Mouse (Mus musculus) lung, postnatal 0 days (tissue): ENCODE measurements around the gene Ppp6r1.

Source experiments
- CTCF ChIP-seq: IDR thresholded peaks from 2 replicates; pipeline ENCODE4 v1.5.1; 2016; ENCODE audit warnings: antibody characterized with exemption, mild to moderate bottlenecking
- EP300 ChIP-seq: IDR thresholded peaks from 2 replicates; pipeline ENCODE4 v1.6.1; 2016; ENCODE audit warnings: antibody characterized with exemption, mild to moderate bottlenecking, control low read depth

- TF ChIP-seq CTCF: no peak
- no peak for TF ChIP-seq EP300
Measured at GRCm38 (mm10) chr7:4629586-4629985, 29.2 kb downstream of the Ppp6r1 start.
